Mouse (Mus musculus) liver, embryonic 14.5 days (tissue): Measurements from ENCODE around the gene Tnfrsf13b. TPM values are rescaled to one million over a fixed set of nuclear protein-coding genes. Genes with fewer than 3 reads are reported as not detected.

Experiments
- ATAC-seq: fragments of 200-750 bp; cut with Nextera tagmentation; 2 replicates; pipeline ENCODE4 v1.8.0; 2017; ENCODE audit warnings: moderate number of reproducible peaks, mild to moderate bottlenecking, moderate library complexity; ENCODE audit not compliant: insufficient read depth
- DNase-seq, 3 experiments: peaks; one replicate each; pipeline ENCODE4 v3.0.0-alpha.2; 2012 to 2013; ENCODE audit warnings: low read depth in 3 of 3, low spot score in 3 of 3
- H3K27ac ChIP-seq: fragments of 300-500 bp; sonication (generic); 2 replicates; pipeline ENCODE4 v1.5.1; 2014; ENCODE audit warnings: moderate library complexity, mild to moderate bottlenecking, control low read depth, inconsistent platforms
- H3K27me3 ChIP-seq: fragments of 300-500 bp; sonication (generic); 2 replicates; pipeline ENCODE4 v1.6.1; 2014; ENCODE audit warnings: mild to moderate bottlenecking, low read length, moderate library complexity; ENCODE audit not compliant: control insufficient read depth, insufficient read depth
- H3K36me3 ChIP-seq: fragments of 300-500 bp; sonication (generic); replicated peaks from 2 replicates; pipeline ENCODE4 v1.6.1; 2014; ENCODE audit warnings: low read depth; ENCODE audit not compliant: control insufficient read depth, insufficient read depth
- H3K4me1 ChIP-seq, 2 experiments: fragments of 200-500 bp in 1 of 2; fragments of 300-500 bp in 1 of 2; sonication (generic) in 1 of 2; replicated peaks; 2 replicates each; pipeline ENCODE4 v1.6.1; 2012 to 2014; ENCODE audit warnings: antibody characterized with exemption in 1 of 2, inconsistent platforms in 1 of 2, low read length in 1 of 2; ENCODE audit not compliant: control insufficient read depth in 2 of 2, insufficient read depth in 2 of 2
- H3K4me2 ChIP-seq: fragments of 300-500 bp; sonication (generic); 2 replicates; pipeline ENCODE4 v1.6.1; 2014; ENCODE audit warnings: low read depth, mild to moderate bottlenecking, control low read depth, moderate library complexity
- H3K4me3 ChIP-seq, 2 experiments: fragments of 200-500 bp in 1 of 2; fragments of 300-500 bp in 1 of 2; sonication (generic) in 1 of 2; 2 replicates each; pipeline ENCODE4 v1.5.1; 2012 to 2014; ENCODE audit warnings: low read depth in 2 of 2, low read length in 2 of 2, mild to moderate bottlenecking in 2 of 2, control low read depth in 1 of 2, inconsistent platforms in 1 of 2, moderate library complexity in 1 of 2; ENCODE audit not compliant: insufficient read depth in 1 of 2
- H3K9ac ChIP-seq: fragments of 300-500 bp; sonication (generic); replicated peaks from 2 replicates; pipeline ENCODE4 v1.6.1; 2014; ENCODE audit warnings: mild to moderate bottlenecking, control low read depth, moderate library complexity
- H3K9me3 ChIP-seq: fragments of 300-500 bp; sonication (generic); 2 replicates; pipeline ENCODE4 v1.6.1; 2016; ENCODE audit warnings: low read length, mixed read lengths; ENCODE audit not compliant: control insufficient read depth
- CTCF ChIP-seq: IDR thresholded peaks from 2 replicates; pipeline ENCODE4 v1.5.1; 2016; ENCODE audit warnings: antibody characterized with exemption, low read depth, control low read depth
- EP300 ChIP-seq: IDR thresholded peaks from 2 replicates; pipeline ENCODE4 v1.6.1; 2016; ENCODE audit warnings: antibody characterized with exemption, low read depth
- WGBS: fragments of 180-500 bp; shearing (Covaris S2); extraction: QIAGEN DNeasy Blood & Tissue Kit; methylation state at CpG from one replicate; pipeline ENCODE4 v1.1.7; 2014; ENCODE audit not compliant: insufficient replicate concordance; 5-methylcytosine and 5-hydroxymethylcytosine counted together
- polyA plus RNA-seq, 2 experiments: library from polyadenylated mRNA; depleted of rRNA in 1 of 2; stranded (reverse) in 1 of 2; unstranded in 1 of 2; fragments of >200 nt; fragmentation: Nextera tagmentation in 1 of 2; extraction: Ambion mirVana in 1 of 2; gene quantifications; 2 replicates each; pipeline versions ENCODE4 v1.2.1 to v1.2.3; 2012 to 2014

The Tnfrsf13b gene
- polyA plus RNA-seq, 2 experiments = 3.7 to 3.9 TPM

GRCm38 (mm10) chr11:61159796-61160732 lies 33.5 kb downstream of the Tnfrsf13b start:
- Histone ChIP-seq H3K4me3 (no peak overlapping the region), H3K4me2 (no peak overlapping the region), H3K27me3 (no peaks in the 10 kb centered on the region), H3K9ac (no peak overlapping the region), H3K27ac (no peak overlapping the region), H3K4me1 (no peaks in the 10 kb centered on the region), H3K9me3 (no peaks in the 10 kb centered on the region), H3K36me3 (peaks cover 8% of the 10 kb centered on the region)
- no peak for DNase-seq
- WGBS = 39% methylated on average over 11 of the region's 11 CpGs
- no peak for ATAC-seq
- TF ChIP-seq EP300 (no peak), CTCF (no peak)

- Histone ChIP-seq H3K36me3 (peaks cover 8% of the 10 kb centered on the region), H3K4me1 (no peaks in the 10 kb centered on the region), H3K4me3 (no peak overlapping the region), H3K27me3 (no peaks in the 10 kb centered on the region), H3K9ac (no peak overlapping the region), H3K4me2 (no peak overlapping the region), H3K9me3 (no peaks in the 10 kb centered on the region), H3K27ac (no peak overlapping the region)
- TF ChIP-seq CTCF = no peak
- no peak for TF ChIP-seq EP300
- no peak for ATAC-seq
- WGBS = 72% methylated on average over 13 of the region's 13 CpGs
- DNase-seq = no peak
Measured at GRCm38 (mm10) chr11:61161121-61161520, 34.6 kb downstream of the Tnfrsf13b start.

DNA sequence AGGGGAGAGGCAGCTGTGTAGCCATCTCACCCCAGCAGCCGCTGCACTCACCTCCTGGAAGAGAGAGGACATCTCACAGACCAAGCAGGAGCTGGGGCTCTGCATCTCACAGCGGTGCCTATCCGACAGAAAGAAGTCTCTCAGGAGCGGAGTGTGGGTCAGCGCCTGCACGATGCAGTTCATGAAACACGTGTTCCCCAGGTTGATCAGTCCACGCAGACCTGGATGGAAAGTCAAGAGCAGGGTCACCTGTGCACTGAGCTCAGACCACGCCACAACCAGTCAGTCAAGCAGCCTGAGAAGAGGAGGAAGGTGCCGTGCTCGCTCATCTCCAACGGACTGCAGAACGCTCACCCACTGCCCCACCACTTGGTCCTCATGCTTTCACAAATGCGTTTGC lies 36.2 kb downstream of the Tnfrsf13b start:
- Histone ChIP-seq H3K9me3 (no peaks in the 10 kb centered on the region), H3K36me3 (peaks cover 8% of the 10 kb centered on the region), H3K4me2 (no peak overlapping the region), H3K27ac (no peak overlapping the region), H3K4me3 (no peak overlapping the region), H3K4me1 (no peaks in the 10 kb centered on the region), H3K27me3 (no peaks in the 10 kb centered on the region), H3K9ac (no peak overlapping the region)
- TF ChIP-seq EP300 (no peak), CTCF (no peak)
- 83% methylated on average over 14 of the region's 14 CpGs for WGBS
- no peak for DNase-seq
- ATAC-seq = no peak

- WGBS = 63% methylated on average over 3 of the region's 3 CpGs
- peaks cover 8% of the 10 kb centered on the region for H3K36me3 ChIP-seq
- DNase-seq = no peak
Measured at GRCm38 (mm10) chr11:61163341-61163740, 36.8 kb downstream of the Tnfrsf13b start.

DNA sequence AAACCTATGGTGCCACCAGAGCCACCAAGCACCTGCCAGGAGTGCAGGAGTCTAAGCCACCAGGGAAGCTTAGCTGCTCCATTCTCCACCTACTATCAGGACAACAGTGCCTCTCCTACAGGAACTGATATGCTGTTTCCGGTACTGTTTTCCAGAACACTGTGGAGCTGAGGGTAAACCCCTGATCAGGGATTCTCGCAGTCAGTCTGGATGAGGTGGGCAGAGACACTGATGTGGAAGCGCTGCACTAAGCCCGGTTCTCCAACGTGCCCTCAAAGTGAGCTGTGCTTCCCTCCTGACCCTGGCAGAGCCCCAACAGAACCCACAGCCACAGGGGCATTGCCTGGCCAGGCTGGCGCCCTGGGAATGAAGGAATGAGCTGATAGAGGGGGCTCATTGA lies 37.8 kb downstream of the Tnfrsf13b start:
- TF ChIP-seq EP300 (no peak), CTCF (no peak)
- Histone ChIP-seq H3K9ac (no peak overlapping the region), H3K4me2 (no peak overlapping the region), H3K9me3 (no peaks in the 10 kb centered on the region), H3K36me3 (peaks cover 3% of the 10 kb centered on the region), H3K4me3 (no peak overlapping the region), H3K4me1 (no peaks in the 10 kb centered on the region; a peak in 1 of 4 replicates), H3K27ac (no peak overlapping the region), H3K27me3 (no peaks in the 10 kb centered on the region)
- DNase-seq (no peak), ATAC-seq (no peak)
- 76% methylated on average over 6 of the region's 6 CpGs for WGBS

More at GRCm38 (mm10) chr11:61163341-61163740, 36.8 kb downstream of the Tnfrsf13b start:
- no peaks in the 10 kb centered on the region for H3K9me3 ChIP-seq
- H3K4me3 ChIP-seq = no peak overlapping the region
- no peaks in the 10 kb centered on the region for H3K4me1 ChIP-seq
- no peak overlapping the region for H3K4me2 ChIP-seq
- H3K27ac ChIP-seq = no peak overlapping the region
- no peak for TF ChIP-seq EP300
- no peak for TF ChIP-seq CTCF
- no peaks in the 10 kb centered on the region for H3K27me3 ChIP-seq
- ATAC-seq = no peak
- no peak overlapping the region for H3K9ac ChIP-seq
